Mouse (Mus musculus): Measurements from ENCODE around the gene Cdc42se2. TPM values are rescaled to one million over a fixed set of nuclear protein-coding genes. Genes with fewer than 3 reads are reported as not detected.

The Cdc42se2 gene
- polyA plus RNA-seq, 1 experiment from 2014 or later, result 88.6 TPM

- no peak overlapping the region for H3K9ac ChIP-seq (replicated peaks; ENCODE audit: low read depth, low read length)
- ATAC-seq (ENCODE audit: insufficient number of reproducible peaks, insufficient read depth, low FRiP score, low read depth), result no peak
- no peaks in the 10 kb centered on the region for H3K27me3 ChIP-seq (ENCODE audit: control insufficient read depth, insufficient read depth, low read length)
- H3K9me3 ChIP-seq (ENCODE audit: control insufficient read depth, low read depth, low read length), result no peaks in the 10 kb centered on the region
- peaks cover 24% of the 10 kb centered on the region for H3K36me3 ChIP-seq (ENCODE audit: control insufficient read depth, insufficient read depth, low read length)
- H3K4me1 ChIP-seq (ENCODE audit: control insufficient read depth, insufficient read depth, low read length), result no peaks in the 10 kb centered on the region
- H3K27ac ChIP-seq (ENCODE audit: low read length), result no peak overlapping the region
- no peak overlapping the region for H3K4me3 ChIP-seq (ENCODE audit: low read depth, low read length)
- WGBS, result 86% methylated on average over 4 of the region's 4 CpGs
- H3K4me2 ChIP-seq (replicated peaks; ENCODE audit: low read depth, low read length), result no peak overlapping the region
Measured at GRCm38 (mm10) chr11:54690171-54690570, 97.3 kb downstream of the Cdc42se2 start.

- no peak overlapping the region for H3K27ac ChIP-seq (ENCODE audit: low read length)
- H3K4me3 ChIP-seq (ENCODE audit: low read depth, low read length), result no peak overlapping the region
- no peaks in the 10 kb centered on the region for H3K9me3 ChIP-seq (ENCODE audit: control insufficient read depth, low read depth, low read length)
- ATAC-seq (ENCODE audit: insufficient number of reproducible peaks, insufficient read depth, low FRiP score, low read depth), result no peak
- H3K4me1 ChIP-seq (ENCODE audit: control insufficient read depth, insufficient read depth, low read length), result no peaks in the 10 kb centered on the region
- no peak overlapping the region for H3K4me2 ChIP-seq (replicated peaks; ENCODE audit: low read depth, low read length)
- no peaks in the 10 kb centered on the region for H3K27me3 ChIP-seq (ENCODE audit: control insufficient read depth, insufficient read depth, low read length)
- H3K36me3 ChIP-seq (ENCODE audit: control insufficient read depth, insufficient read depth, low read length), result peaks cover 17% of the 10 kb centered on the region
- 85% methylated on average over 2 of the region's 2 CpGs for WGBS
- H3K9ac ChIP-seq (replicated peaks; ENCODE audit: low read depth, low read length), result no peak overlapping the region
Measured at GRCm38 (mm10) chr11:54684831-54685230, 102.6 kb downstream of the Cdc42se2 start.

GRCm38 (mm10) chr11:54679141-54679540, 108.3 kb downstream of the Cdc42se2 start:
- 93% methylated on average over 2 of the region's 2 CpGs for WGBS
- no peaks in the 10 kb centered on the region for H3K4me1 ChIP-seq (ENCODE audit: control insufficient read depth, insufficient read depth, low read length)
- H3K36me3 ChIP-seq (ENCODE audit: control insufficient read depth, insufficient read depth, low read length), result peaks cover 20% of the 10 kb centered on the region
- ATAC-seq (ENCODE audit: insufficient number of reproducible peaks, insufficient read depth, low FRiP score, low read depth), result no peak
- H3K4me3 ChIP-seq (ENCODE audit: low read depth, low read length), result no peak overlapping the region
- H3K27me3 ChIP-seq (ENCODE audit: control insufficient read depth, insufficient read depth, low read length), result no peaks in the 10 kb centered on the region
- H3K4me2 ChIP-seq (replicated peaks; ENCODE audit: low read depth, low read length), result no peak overlapping the region
- H3K9me3 ChIP-seq (ENCODE audit: control insufficient read depth, low read depth, low read length), result no peaks in the 10 kb centered on the region
- no peak overlapping the region for H3K9ac ChIP-seq (replicated peaks; ENCODE audit: low read depth, low read length)
- no peak overlapping the region for H3K27ac ChIP-seq (ENCODE audit: low read length)

- Histone ChIP-seq H3K4me3 (ENCODE audit: low read depth, low read length) (no peak overlapping the region), H3K9me3 (ENCODE audit: control insufficient read depth, low read depth, low read length) (no peaks in the 10 kb centered on the region), H3K4me2 (replicated peaks; ENCODE audit: low read depth, low read length) (no peak overlapping the region), H3K27me3 (ENCODE audit: control insufficient read depth, insufficient read depth, low read length) (no peaks in the 10 kb centered on the region), H3K27ac (ENCODE audit: low read length) (no peak overlapping the region), H3K36me3 (ENCODE audit: control insufficient read depth, insufficient read depth, low read length) (peaks cover 14% of the 10 kb centered on the region), H3K4me1 (ENCODE audit: control insufficient read depth, insufficient read depth, low read length) (no peaks in the 10 kb centered on the region), H3K9ac (replicated peaks; ENCODE audit: low read depth, low read length) (no peak overlapping the region)
- ATAC-seq (ENCODE audit: insufficient number of reproducible peaks, insufficient read depth, low FRiP score, low read depth), result no peak
- 100% methylated on average over 2 of the region's 2 CpGs for WGBS
Measured at GRCm38 (mm10) chr11:54675792-54676489, 111.5 kb downstream of the Cdc42se2 start.

- Histone ChIP-seq H3K9ac (replicated peaks; ENCODE audit: low read depth, low read length) (no peak overlapping the region), H3K4me1 (ENCODE audit: control insufficient read depth, insufficient read depth, low read length) (no peaks in the 10 kb centered on the region), H3K9me3 (ENCODE audit: control insufficient read depth, low read depth, low read length) (no peaks in the 10 kb centered on the region), H3K27ac (ENCODE audit: low read length) (no peak overlapping the region), H3K4me3 (ENCODE audit: low read depth, low read length) (no peak overlapping the region), H3K27me3 (ENCODE audit: control insufficient read depth, insufficient read depth, low read length) (no peaks in the 10 kb centered on the region), H3K36me3 (ENCODE audit: control insufficient read depth, insufficient read depth, low read length) (peaks cover 9% of the 10 kb centered on the region), H3K4me2 (replicated peaks; ENCODE audit: low read depth, low read length) (no peak overlapping the region)
- WGBS, result 63% methylated on average over 8 of the region's 8 CpGs
- ATAC-seq (ENCODE audit: insufficient number of reproducible peaks, insufficient read depth, low FRiP score, low read depth), result peak; percentile 63; the same call in 1 of the 2 replicates
Measured at GRCm38 (mm10) chr11:54673575-54674298, 113.7 kb downstream of the Cdc42se2 start.

Other genes with a start within 250 kb of the Cdc42se2 start
- gene Lyrm7, start 73.2 kb upstream of the Cdc42se2 start, polyA plus RNA-seq (2014; fragmentation: Nextera tagmentation; extraction: Ambion mirVana), result 6.8 and 10.1 TPM in 2 replicates
- 672 and 728 TPM in 2 replicates for gene Hint1, start 78.7 kb upstream of the Cdc42se2 start, polyA plus RNA-seq (2014; fragmentation: Nextera tagmentation; extraction: Ambion mirVana)
- gene Gpx3, start 114.8 kb upstream of the Cdc42se2 start, polyA plus RNA-seq (2014; fragmentation: Nextera tagmentation; extraction: Ambion mirVana), result 197 and 202 TPM in 2 replicates
- gene Tnip1, start 175.2 kb upstream of the Cdc42se2 start, polyA plus RNA-seq (2014; fragmentation: Nextera tagmentation; extraction: Ambion mirVana), result 21.0 and 21.4 TPM in 2 replicates
- 400 and 419 TPM in 2 replicates for gene Anxa6, start 245.8 kb upstream of the Cdc42se2 start, polyA plus RNA-seq (2014; fragmentation: Nextera tagmentation; extraction: Ambion mirVana)